Mouse (Mus musculus): Measurements from ENCODE around the gene Eps15.

GRCm38 (mm10) chr4:109244506-109244905 lies 35.6 kb upstream of the Eps15 start:
- TF ChIP-seq POLR2A (IDR thresholded peaks at IDR 0.05; ENCODE audit: control insufficient read depth, extremely low read depth, insufficient read depth, low read length, poor library complexity), result no peak
- TF ChIP-seq CTCF (IDR thresholded peaks at IDR 0.05; ENCODE audit: borderline replicate concordance, control insufficient read depth, extremely low read depth, insufficient read depth, low read length, poor library complexity), result no peak
